Mouse (Mus musculus): ENCODE data around the gene Ust. TPM values are rescaled to one million over a fixed set of nuclear protein-coding genes. Genes with fewer than 3 reads are reported as not detected.

Gene Ust
- total and polyA plus RNA-seq, 3 experiments: not detected

GRCm38 (mm10) chr10:8461372-8461771 is 57.3 kb downstream of the Ust start:
- no peaks in the 10 kb centered on the region for H3K79me2 ChIP-seq (replicated peaks; ENCODE audit: control insufficient read depth, extremely low read depth, insufficient read depth, poor library complexity, severe bottlenecking)
- no peak for TF ChIP-seq TBP (conservative IDR thresholded peaks at IDR 0.05; ENCODE audit: low read depth, low read length)
- TF ChIP-seq MEF2A (IDR thresholded peaks at IDR 0.05; ENCODE audit: borderline replicate concordance, low read depth, low read length): no peak
- TF ChIP-seq EP300 (IDR thresholded peaks at IDR 0.05; ENCODE audit: low read length): no peak
- TF ChIP-seq JUN (IDR thresholded peaks at IDR 0.05; ENCODE audit: insufficient read depth, low read depth, low read length): no peak
- no peak for TF ChIP-seq POLR2AphosphoS2 (IDR thresholded peaks at IDR 0.05; ENCODE audit: low read depth, low read length)
- TF ChIP-seq ZKSCAN1 (IDR thresholded peaks at IDR 0.05; ENCODE audit: borderline replicate concordance, low read depth, low read length): no peak
- no peak for TF ChIP-seq NELFE (IDR thresholded peaks at IDR 0.05; ENCODE audit: low read depth, low read length)
- no peak for TF ChIP-seq JUND (conservative IDR thresholded peaks at IDR 0.05; ENCODE audit: low read depth, low read length)
- TF ChIP-seq HCFC1 (IDR thresholded peaks at IDR 0.05; ENCODE audit: low read depth, low read length): no peak
- no peak for TF ChIP-seq CHD2 (IDR thresholded peaks at IDR 0.05; ENCODE audit: low read length)
- TF ChIP-seq KAT2A (IDR thresholded peaks at IDR 0.05; ENCODE audit: insufficient replicate concordance, low read length): no peak
- no peak for TF ChIP-seq NRF1 (IDR thresholded peaks at IDR 0.05; ENCODE audit: low read depth, low read length)
- TF ChIP-seq MAX (IDR thresholded peaks at IDR 0.05; ENCODE audit: low read length): no peak
- no peak for TF ChIP-seq CHD1 (IDR thresholded peaks at IDR 0.05; ENCODE audit: low read depth, low read length)
- H3K4me1 ChIP-seq (ENCODE audit: control insufficient read depth in 1 of 2, insufficient read depth in 2 of 2): peaks cover 2 to 4% of the 10 kb centered on the region in 2 experiments; a peak in 2 of 4 replicates
- dilution Hi-C loops (cut with MboI; ENCODE audit: extremely low pct_ligation_motif_present, extremely low pct_unique_long_range_greater_than_20kb, low sequenced_read_pairs) (no loop called here), in situ Hi-C loops (cut with MboI; ENCODE audit: low pct_ligation_motif_present, low pct_unique_long_range_greater_than_20kb, low sequenced_read_pairs) (no loop called here)
- DNase-seq (ENCODE audit: extremely low read depth): no peak
- no peaks in the 10 kb centered on the region for H3K36me3 ChIP-seq (replicated peaks in 1 of 2; ENCODE audit: control insufficient read depth in 1 of 2, insufficient read depth in 1 of 2, low read length in 1 of 2)
- no peak overlapping the region for H3K27ac ChIP-seq (ENCODE audit: insufficient read depth, low read depth)
- no peak overlapping the region for H3K9ac ChIP-seq (ENCODE audit: insufficient read depth, low read depth)
- no peaks in the 10 kb centered on the region for H3K9me3 ChIP-seq (replicated peaks; ENCODE audit: low read length)
- no peaks in the 10 kb centered on the region for H3K27me3 ChIP-seq (replicated peaks)
- H3K4me3 ChIP-seq (replicated peaks in 1 of 3; ENCODE audit: low read depth in 2 of 3, low read length in 2 of 3, poor library complexity in 1 of 3): no peak overlapping the region
- H3K4me2 ChIP-seq (ENCODE audit: insufficient read depth, low read depth, poor library complexity, severe bottlenecking): no peak overlapping the region

GRCm38 (mm10) chr10:8454711-8455110 is 63.9 kb downstream of the Ust start:
- dilution Hi-C loops (cut with MboI; ENCODE audit: extremely low pct_ligation_motif_present, extremely low pct_unique_long_range_greater_than_20kb, low sequenced_read_pairs): no loop called here
- H3K4me3 ChIP-seq (replicated peaks in 1 of 3; ENCODE audit: low read depth in 2 of 3, low read length in 2 of 3, poor library complexity in 1 of 3): no peak overlapping the region
- in situ Hi-C loops (cut with MboI; ENCODE audit: low pct_ligation_motif_present, low pct_unique_long_range_greater_than_20kb, low sequenced_read_pairs): no loop called here

More at GRCm38 (mm10) chr10:8454711-8455110, 63.9 kb downstream of the Ust start:
- Histone ChIP-seq H3K4me2 (ENCODE audit: insufficient read depth, low read depth, poor library complexity, severe bottlenecking) (no peak overlapping the region), H3K27me3 (replicated peaks) (no peaks in the 10 kb centered on the region), H3K9ac (ENCODE audit: insufficient read depth, low read depth) (no peak overlapping the region), H3K27ac (ENCODE audit: insufficient read depth, low read depth) (no peak overlapping the region), H3K36me3 (replicated peaks in 1 of 2; ENCODE audit: control insufficient read depth in 1 of 2, insufficient read depth in 1 of 2, low read length in 1 of 2) (no peaks in the 10 kb centered on the region), H3K4me1 (ENCODE audit: control insufficient read depth in 1 of 2, insufficient read depth in 2 of 2) (no peaks in the 10 kb centered on the region), H3K9me3 (replicated peaks; ENCODE audit: low read length) (no peaks in the 10 kb centered on the region), H3K79me2 (replicated peaks; ENCODE audit: control insufficient read depth, extremely low read depth, insufficient read depth, poor library complexity, severe bottlenecking) (no peaks in the 10 kb centered on the region)
- DNase-seq (ENCODE audit: extremely low read depth): no peak
- TF ChIP-seq JUN (IDR thresholded peaks at IDR 0.05; ENCODE audit: insufficient read depth, low read depth, low read length) (no peak), ZKSCAN1 (IDR thresholded peaks at IDR 0.05; ENCODE audit: borderline replicate concordance, low read depth, low read length) (no peak), GABPA (IDR thresholded peaks at IDR 0.05; ENCODE audit: insufficient replicate concordance, low read depth, low read length) (no peak), SMC3 (IDR thresholded peaks at IDR 0.05; ENCODE audit: low read depth, low read length) (no peak), IRF4 (IDR thresholded peaks at IDR 0.05; ENCODE audit: low read depth, low read length) (no peak), CHD1 (IDR thresholded peaks at IDR 0.05; ENCODE audit: low read depth, low read length) (no peak), E2F4 (IDR thresholded peaks at IDR 0.05; ENCODE audit: insufficient replicate concordance, low read depth, low read length) (no peak), NELFE (IDR thresholded peaks at IDR 0.05; ENCODE audit: low read depth, low read length) (no peak), BHLHE40 (IDR thresholded peaks at IDR 0.05; ENCODE audit: low read depth, low read length) (no peak), UBTF (IDR thresholded peaks at IDR 0.05; ENCODE audit: low read depth, low read length) (no peak), JUND (conservative IDR thresholded peaks at IDR 0.05; ENCODE audit: low read depth, low read length) (no peak)

All from CH12.LX (cell line).